17 mouse cellular contexts compared by ENCODE assay signal in the genomic region with DNA sequence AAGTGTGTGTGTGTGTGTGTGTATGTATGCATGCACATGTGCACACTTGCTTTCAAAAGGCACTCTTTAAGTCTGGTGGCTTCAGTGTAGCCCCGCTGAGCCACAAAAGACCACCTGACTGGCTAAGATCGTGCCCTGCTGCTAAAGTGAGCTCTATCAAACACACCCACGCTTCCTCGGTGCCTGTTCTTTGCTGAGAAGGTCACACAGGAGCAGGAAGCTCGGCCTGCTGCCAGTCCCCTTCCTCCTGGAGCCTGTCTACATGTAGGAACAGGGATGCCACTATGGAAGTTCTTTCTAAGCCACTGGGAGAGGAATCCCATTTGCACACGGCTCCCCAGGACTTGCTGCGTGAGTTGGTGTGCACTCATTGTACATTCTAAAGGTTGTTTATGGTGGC. TPM values are rescaled to one million over a fixed set of nuclear protein-coding genes. Genes with fewer than 3 reads are reported as not detected.
DNase-seq lines count a peak whose midpoint lies in the region; TF ChIP-seq lines count a peak whose summit lies in the region.
"Had no signal": no experiment of that assay in that cellular context is flagged by ENCODE, and none has a peak within 500 bp of the region (broad histone marks: within the 10 kb centered on the region; RNA-seq: fewer than 3 reads in every experiment).

No protein-coding gene starts in this region.

- H3K9me3 ChIP-seq in heart, embryonic 10.5 days, result no peaks in the 10 kb centered on the region
- H3K9me3 ChIP-seq: hindbrain, embryonic 13.5 days; limb, embryonic 13.5 days; liver, embryonic 15.5 days; midbrain, embryonic 10.5 days had no signal

- H3K27ac ChIP-seq in heart, embryonic 10.5 days, result no peak overlapping the region
- H3K27ac ChIP-seq: hindbrain, embryonic 13.5 days; limb, embryonic 13.5 days; liver, embryonic 15.5 days; macrophage; midbrain, embryonic 10.5 days; stomach, postnatal 0 days had no signal

- H3K36me3 ChIP-seq in heart, embryonic 10.5 days, result no peaks in the 10 kb centered on the region
- H3K36me3 ChIP-seq: hindbrain, embryonic 13.5 days; limb, embryonic 13.5 days; liver, embryonic 15.5 days; midbrain, embryonic 10.5 days had no signal

- no peaks in the 10 kb centered on the region for H3K27me3 ChIP-seq in heart, embryonic 10.5 days (ENCODE audit: insufficient read depth, poor library complexity, severe bottlenecking)
- H3K27me3 ChIP-seq: hindbrain, embryonic 13.5 days; liver, embryonic 15.5 days had no signal

- WGBS in heart, embryonic 10.5 days, result 77% methylated on average over 7 of the region's 7 CpGs
- 61% methylated on average over 7 of the region's 7 CpGs for WGBS in lung, adult 2 months

- peak; percentile 92 for DNase-seq in heart, adult 11 months
- DNase-seq in heart, embryonic 10.5 days (ENCODE audit: low spot score), result no peak
- DNase-seq in lung, postnatal 10 days, result peak; percentile 49
- DNase-seq in lung, adult 2 months, result no peak
- peak; percentile 69 for DNase-seq in kidney, postnatal 10 days
- peak; percentile 25 to 59 for DNase-seq in lung, postnatal 4 days
- DNase-seq in liver, result no peak
- DNase-seq: B cell, adult 2 months; cerebellum, adult 18-20 months; cerebellum, postnatal 36 days; right cerebral cortex, postnatal 4 days had no signal

- H3K4me3 ChIP-seq in heart, embryonic 10.5 days, result no peak overlapping the region
- no peak overlapping the region for H3K4me3 ChIP-seq in lung, adult 2 months (replicated peaks; ENCODE audit: extremely low read depth, low read depth, low read length)
- H3K4me3 ChIP-seq: hindbrain, embryonic 13.5 days; limb, embryonic 13.5 days; liver, embryonic 15.5 days; midbrain, embryonic 10.5 days had no signal

- no peaks in the 10 kb centered on the region for H3K4me1 ChIP-seq in heart, embryonic 10.5 days
- no peaks in the 10 kb centered on the region for H3K4me1 ChIP-seq in lung, adult 2 months (ENCODE audit: control insufficient read depth, insufficient read depth, low read length)
- H3K4me1 ChIP-seq: hindbrain, embryonic 13.5 days; liver, embryonic 15.5 days had no signal

- no peak for TF ChIP-seq POLR2A in lung, adult 2 months (IDR thresholded peaks at IDR 0.05; ENCODE audit: borderline replicate concordance, extremely low read depth, low read depth, low read length)

- TF ChIP-seq CTCF in lung, adult 2 months (IDR thresholded peaks at IDR 0.05; ENCODE audit: insufficient read depth, low read length), result no peak

RNA-seq across cellular contexts. Expression of gene Ccdc60, which starts 42.1 kb away (rescaled TPM):
- polyA plus RNA-seq in heart, embryonic 10.5 days (2016; fragmentation: Nextera tagmentation; extraction: Ambion mirVana), result 0.67 and 0.78 TPM in 2 replicates
- polyA plus RNA-seq in lung, adult 2 months (2012; rRNA removed), result 1.4 and 1.5 TPM in 2 replicates
- polyA plus RNA-seq: macrophage had no signal

Comparison
In these comparisons a context has a peak if more than half of its experiments do, and no peak if none do; other contexts are left out.
1. DNase-seq: peak in heart, adult 11 months (single experiment), lung, postnatal 10 days (single experiment), kidney, postnatal 10 days (single experiment) and lung, postnatal 4 days (2 of 2); none in heart, embryonic 10.5 days (single experiment), lung, adult 2 months (single experiment) and liver (single experiment).